Mouse (Mus musculus) hematopoietic stem cell, adult 5-6 weeks (primary cell): ENCODE data around the gene Rai1. TPM values are rescaled to one million over a fixed set of nuclear protein-coding genes. Genes with fewer than 3 reads are reported as not detected.

ENCODE experiments used
- ATAC-seq, 2 experiments: fragments of 125-278 bp in 1 of 2; replicated peaks in 1 of 2; 2 replicates each; pipeline ENCODE4 v1.8.0; 2016 to 2017; ENCODE audit warnings: inconsistent platforms in 2 of 2, mild to moderate bottlenecking in 2 of 2, moderate number of reproducible peaks in 2 of 2, low read depth in 1 of 2, moderate TSS enrichment in 1 of 2; ENCODE audit not compliant: low FRiP score in 2 of 2, poor library complexity in 2 of 2, severe bottlenecking in 2 of 2, insufficient read depth in 1 of 2, low TSS enrichment in 1 of 2
- total RNA-seq: library from RNA; stranded (forward); fragments of 172-1452, 232-1000 nt; gene quantifications from 2 replicates; pipeline ENCODE4 v1.2.3, GENCODE M21; 2017

Rai1 gene
- total RNA-seq, 1 experiment from 2014 or later = 20.8 TPM

DNA sequence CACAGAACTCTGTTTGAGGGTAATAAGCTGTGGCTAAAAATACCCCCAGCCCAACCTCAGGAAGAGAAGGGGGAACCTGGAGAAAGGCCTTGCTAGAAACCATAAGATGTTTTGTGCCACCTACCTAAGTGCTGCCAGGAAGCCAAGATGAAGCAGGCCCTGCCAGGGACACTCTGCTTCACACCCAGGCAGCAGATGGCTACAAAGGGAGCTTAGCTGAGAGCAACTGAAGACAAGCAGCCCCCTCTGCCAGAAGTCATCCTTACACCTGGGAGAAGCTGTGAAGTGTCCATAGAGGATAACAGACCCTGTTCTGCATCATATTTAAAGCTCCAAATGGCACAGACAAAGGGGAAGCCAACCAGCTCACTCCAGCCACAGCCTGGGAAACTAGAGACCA is 141.3 kb downstream of the Rai1 start:
- peak in 1 of 2 experiments; percentile 22; a peak in 1 of 4 replicates for ATAC-seq

DNA sequence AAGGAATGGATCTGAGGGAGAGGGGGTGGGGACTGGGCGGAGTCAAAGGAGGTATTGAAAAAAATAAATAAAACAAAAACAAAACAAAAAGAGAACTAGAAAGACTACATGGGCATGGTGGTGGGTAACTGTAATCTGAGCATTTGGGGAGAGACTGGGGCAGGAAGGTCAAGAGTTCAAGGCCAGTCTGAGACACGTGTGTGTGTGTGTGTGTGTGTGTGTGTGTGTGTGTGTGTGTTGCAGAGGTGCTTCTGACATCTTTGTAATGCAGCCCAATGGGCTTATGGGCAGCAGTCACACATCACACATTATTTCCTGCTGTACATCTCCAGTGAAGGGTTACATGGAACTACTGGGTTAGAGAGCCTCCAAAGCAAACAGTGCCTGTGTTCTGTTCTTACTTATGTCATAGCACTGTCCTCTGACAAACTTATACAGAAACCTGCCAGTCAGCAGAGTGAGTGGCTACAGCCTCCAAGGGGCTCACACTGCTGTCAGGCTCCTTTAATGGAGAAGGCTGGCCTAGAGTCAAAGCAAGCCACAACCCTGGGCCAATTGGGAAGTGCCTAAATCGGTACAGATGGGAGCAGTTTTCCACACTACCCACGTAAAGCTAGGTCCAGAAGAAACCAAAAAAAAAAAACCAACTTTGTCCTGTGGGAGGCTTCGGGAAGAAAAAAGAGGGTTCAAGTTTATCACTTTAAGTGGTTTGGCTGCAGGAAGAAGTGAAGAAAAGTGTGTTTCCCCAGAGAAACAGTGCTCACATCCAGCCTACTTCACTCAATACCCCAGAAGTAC is 143.1 kb downstream of the Rai1 start:
- ATAC-seq = no peak

Other genes with a start within 250 kb of the Rai1 start
- 19.6 and 20.4 TPM in 2 replicates for gene Med9, start 156.8 kb upstream of the Rai1 start, total RNA-seq
- 2.1 and 3.4 TPM in 2 replicates for gene Rasd1, start 140.1 kb upstream of the Rai1 start, total RNA-seq
- gene Pemt, start 58.5 kb upstream of the Rai1 start, total RNA-seq = 2.7 and 16.3 TPM in 2 replicates
- gene Srebf1, start 117.6 kb downstream of the Rai1 start, total RNA-seq = 59.3 and 63.0 TPM in 2 replicates
- gene Tom1l2, start 247.9 kb downstream of the Rai1 start, total RNA-seq = 13.0 and 13.5 TPM in 2 replicates
- 0.79 and 2.0 TPM in 2 replicates for gene Drc3, start 248.3 kb downstream of the Rai1 start, total RNA-seq